Mouse (Mus musculus): ENCODE data around the gene Ncoa3.

- no peak for TF ChIP-seq CTCF (IDR thresholded peaks at IDR 0.05; ENCODE audit: low read depth)
- no peak for TF ChIP-seq EP300 (IDR thresholded peaks at IDR 0.05; ENCODE audit: low read depth)
Observed at GRCm38 (mm10) chr2:165968876-165969275, 23.6 kb upstream of the Ncoa3 start.

All from liver, embryonic 14.5 days (tissue).